Mouse (Mus musculus) hindbrain, postnatal 0 days (tissue): Measurements from ENCODE around the gene Golga5. TPM values are rescaled to one million over a fixed set of nuclear protein-coding genes. Genes with fewer than 3 reads are reported as not detected.

ENCODE experiments used
- ATAC-seq: fragments of 200-750 bp; cut with Nextera tagmentation; 2 replicates; pipeline ENCODE4 v1.8.0; 2017; ENCODE audit warnings: mild to moderate bottlenecking, moderate TSS enrichment, moderate library complexity
- DNase-seq: peaks from one replicate; pipeline ENCODE4 v3.0.0-alpha.2; 2015; ENCODE audit warnings: low spot score
- H3K27ac ChIP-seq: fragments of 300-500 bp; sonication (generic); 2 replicates; pipeline ENCODE4 v1.5.1; 2014; ENCODE audit warnings: mild to moderate bottlenecking
- H3K27me3 ChIP-seq: fragments of 300-500 bp; sonication (generic); 2 replicates; pipeline ENCODE4 v1.6.1; 2014; ENCODE audit warnings: low read length, mixed read lengths; ENCODE audit not compliant: insufficient read depth
- H3K36me3 ChIP-seq: fragments of 300-500 bp; sonication (generic); 2 replicates; pipeline ENCODE4 v1.6.1; 2014; ENCODE audit warnings: low read length, mixed read lengths; ENCODE audit not compliant: insufficient read depth
- H3K4me1 ChIP-seq: fragments of 300-500 bp; sonication (generic); 2 replicates; pipeline ENCODE4 v1.6.1; 2014; ENCODE audit warnings: antibody characterized with exemption, low read length, mixed read lengths; ENCODE audit not compliant: insufficient read depth
- H3K4me2 ChIP-seq: fragments of 300-500 bp; sonication (generic); 2 replicates; pipeline ENCODE4 v1.6.1; 2014; ENCODE audit warnings: low read depth, mild to moderate bottlenecking, low read length, moderate library complexity, mixed read lengths
- H3K4me3 ChIP-seq: fragments of 300-500 bp; sonication (generic); 2 replicates; pipeline ENCODE4 v1.5.1; 2014; ENCODE audit warnings: low read length
- H3K9ac ChIP-seq: fragments of 300-500 bp; sonication (generic); replicated peaks from 2 replicates; pipeline ENCODE4 v1.6.1; 2014; ENCODE audit warnings: mild to moderate bottlenecking, low read length, moderate library complexity, mixed read lengths
- H3K9me3 ChIP-seq: fragments of 300-500 bp; sonication (generic); 2 replicates; pipeline ENCODE4 v1.6.1; 2016; ENCODE audit warnings: low read length, mixed read lengths
- CTCF ChIP-seq: IDR thresholded peaks from 2 replicates; pipeline ENCODE4 v1.5.1; 2016; ENCODE audit warnings: antibody characterized with exemption, control low read depth, low read depth
- WGBS: fragments of 180-500 bp; shearing (Covaris S2); extraction: QIAGEN DNeasy Blood & Tissue Kit; methylation state at CpG from one replicate; pipeline ENCODE4 v1.1.7; 2014; 5-methylcytosine and 5-hydroxymethylcytosine counted together
- polyA plus RNA-seq: library from polyadenylated mRNA; unstranded; fragments of >200 nt; fragmentation: Nextera tagmentation; extraction: Ambion mirVana; gene quantifications from 2 replicates; pipeline ENCODE4 v1.2.1, GENCODE M21; 2015
- total RNA-seq: library from RNA; depleted of rRNA; stranded (reverse); fragments of >200 nt; gene quantifications from 2 replicates; pipeline ENCODE4 v1.2.3, GENCODE M21; 2014; rRNA removed

The Golga5 gene
- total and polyA plus RNA-seq, 2 experiments from 2014 or later: 23.2 to 24.3 TPM

DNA sequence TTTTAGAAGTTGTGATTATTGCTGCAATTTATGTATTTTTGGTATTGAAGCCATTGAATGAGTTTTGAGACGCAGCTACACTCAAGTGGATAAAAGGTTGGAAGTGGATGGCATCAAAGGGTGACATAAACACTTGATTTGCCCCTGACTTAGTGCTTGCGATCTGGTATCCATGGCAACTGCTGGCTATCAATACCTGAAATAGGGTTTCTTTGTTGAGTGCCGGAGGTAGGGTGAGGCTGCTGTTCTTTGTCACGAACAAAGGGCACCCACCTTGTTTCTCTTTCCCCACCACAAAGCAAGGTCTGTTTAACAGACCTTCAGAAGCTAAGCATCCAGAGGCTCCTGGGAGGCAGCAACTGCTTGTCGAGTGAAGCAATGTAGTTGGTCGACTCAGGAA is 76.2 kb downstream of the Golga5 start:
- Histone ChIP-seq H3K27ac (no peak overlapping the region), H3K9me3 (no peaks in the 10 kb centered on the region), H3K27me3 (no peaks in the 10 kb centered on the region), H3K9ac (no peak overlapping the region), H3K4me1 (no peaks in the 10 kb centered on the region), H3K4me2 (no peak overlapping the region), H3K4me3 (no peak overlapping the region), H3K36me3 (no peaks in the 10 kb centered on the region)
- ATAC-seq: no peak
- no peak for DNase-seq
- TF ChIP-seq CTCF: no peak
- 54% methylated on average over 6 of the region's 6 CpGs for WGBS

Other genes starting within 250 kb of the Golga5 start
- 2.0 and 3.2 TPM in 2 replicates for gene Rin3, start 186.1 kb upstream of the Golga5 start, total RNA-seq
- 1.7 and 1.8 TPM in 2 replicates for gene Rin3, start 186.1 kb upstream of the Golga5 start, polyA plus RNA-seq
- 148 TPM in 2 replicates for gene Lgmn, start 29.3 kb upstream of the Golga5 start, total RNA-seq
- 166 and 179 TPM in 2 replicates for gene Lgmn, start 29.3 kb upstream of the Golga5 start, polyA plus RNA-seq
- gene Chga, start 85.8 kb downstream of the Golga5 start, total RNA-seq: 160 and 171 TPM in 2 replicates
- 254 and 255 TPM in 2 replicates for gene Chga, start 85.8 kb downstream of the Golga5 start, polyA plus RNA-seq
- gene Itpk1, start 235.8 kb downstream of the Golga5 start, total RNA-seq: 69.0 and 73.9 TPM in 2 replicates
- 34.1 and 35.7 TPM in 2 replicates for gene Itpk1, start 235.8 kb downstream of the Golga5 start, polyA plus RNA-seq